Mouse (Mus musculus) spleen, adult 2 months (tissue): ENCODE data around the gene Erv3.
"Not testable (repeated sequence)": the region's sequence is repeated elsewhere in the genome, so short reads cannot be mapped to it uniquely, and the experiment has no call there.

Source experiments
- CTCF ChIP-seq: fragments of 200-500 bp; IDR thresholded peaks from 2 replicates; pipeline ENCODE4 v1.5.1; 2011; ENCODE audit warnings: mild to moderate bottlenecking, inconsistent platforms; ENCODE audit not compliant: insufficient read depth, insufficient read length, insufficient replicate concordance; ENCODE audit errors: extremely low read depth
- POLR2A ChIP-seq: fragments of 200-500 bp; IDR thresholded peaks from 2 replicates; pipeline ENCODE4 v1.6.1; 2011; ENCODE audit warnings: low read depth, low read length, inconsistent platforms

GRCm38 (mm10) chr2:131830945-131831344 lies 28.6 kb downstream of the Erv3 start:
- TF ChIP-seq POLR2A, CTCF: not testable (repeated sequence)
